Mouse (Mus musculus): ENCODE results near the gene Ankrd35.

Gene Ankrd35

GRCm38 (mm10) chr3:96688854-96689253, 18.9 kb downstream of the Ankrd35 start:
- TF ChIP-seq GATA4 (IDR thresholded peaks at IDR 0.05; ENCODE audit: insufficient replicate concordance, low read length) = no peak

GRCm38 (mm10) chr3:96690298-96690697, 20.4 kb downstream of the Ankrd35 start:
- TF ChIP-seq GATA4 (IDR thresholded peaks at IDR 0.05; ENCODE audit: insufficient replicate concordance, low read length) = no peak

- no peak for TF ChIP-seq GATA4 (IDR thresholded peaks at IDR 0.05; ENCODE audit: insufficient replicate concordance, low read length)
Observed at GRCm38 (mm10) chr3:96692506-96692905, 22.6 kb downstream of the Ankrd35 start.

GRCm38 (mm10) chr3:96693579-96693978, 23.6 kb downstream of the Ankrd35 start:
- TF ChIP-seq GATA4 (IDR thresholded peaks at IDR 0.05; ENCODE audit: insufficient replicate concordance, low read length) = no peak

- TF ChIP-seq GATA4 (IDR thresholded peaks at IDR 0.05; ENCODE audit: insufficient replicate concordance, low read length) = no peak
Observed at GRCm38 (mm10) chr3:96696198-96696765, 26.4 kb downstream of the Ankrd35 start, which contains the start of gene Pias3. Pias3 (plus strand) TSS chr3:96696384.

GRCm38 (mm10) chr3:96696766-96697732, 27.1 kb downstream of the Ankrd35 start:
- no peak for TF ChIP-seq GATA4 (IDR thresholded peaks at IDR 0.05; ENCODE audit: insufficient replicate concordance, low read length)

GRCm38 (mm10) chr3:96698993-96699690, 29.2 kb downstream of the Ankrd35 start:
- TF ChIP-seq GATA4 (IDR thresholded peaks at IDR 0.05; ENCODE audit: insufficient replicate concordance, low read length) = no peak

- no peak for TF ChIP-seq GATA4 (IDR thresholded peaks at IDR 0.05; ENCODE audit: insufficient replicate concordance, low read length)
Observed at GRCm38 (mm10) chr3:96700376-96700775, 30.4 kb downstream of the Ankrd35 start.

GRCm38 (mm10) chr3:96701003-96701402, 31.1 kb downstream of the Ankrd35 start:
- no peak for TF ChIP-seq GATA4 (IDR thresholded peaks at IDR 0.05; ENCODE audit: insufficient replicate concordance, low read length)

- no peak for TF ChIP-seq GATA4 (IDR thresholded peaks at IDR 0.05; ENCODE audit: insufficient replicate concordance, low read length)
Observed at GRCm38 (mm10) chr3:96704778-96705177, 34.8 kb downstream of the Ankrd35 start.

GRCm38 (mm10) chr3:96706217-96706616, 36.3 kb downstream of the Ankrd35 start:
- no peak for TF ChIP-seq GATA4 (IDR thresholded peaks at IDR 0.05; ENCODE audit: insufficient replicate concordance, low read length)

GRCm38 (mm10) chr3:96706984-96707383, 37.1 kb downstream of the Ankrd35 start:
- TF ChIP-seq GATA4 (IDR thresholded peaks at IDR 0.05; ENCODE audit: insufficient replicate concordance, low read length) = no peak

- no peak for TF ChIP-seq GATA4 (IDR thresholded peaks at IDR 0.05; ENCODE audit: insufficient replicate concordance, low read length)
Observed at GRCm38 (mm10) chr3:96707903-96708683, 38.2 kb downstream of the Ankrd35 start, which contains the start of gene Nudt17. Nudt17 (minus strand) TSS chr3:96708562.

- no peak for TF ChIP-seq GATA4 (IDR thresholded peaks at IDR 0.05; ENCODE audit: insufficient replicate concordance, low read length)
Observed at GRCm38 (mm10) chr3:96708684-96709064, 38.7 kb downstream of the Ankrd35 start.

- no peak for TF ChIP-seq GATA4 (IDR thresholded peaks at IDR 0.05; ENCODE audit: insufficient replicate concordance, low read length)
Observed at GRCm38 (mm10) chr3:96714286-96714685, 44.4 kb downstream of the Ankrd35 start.
